Mouse (Mus musculus) kidney, postnatal 10 days (tissue): ENCODE measurements around the gene Adcy6.

ENCODE experiments used
- DNase-seq: peaks from one replicate; pipeline ENCODE4 v3.0.0; 2021; ENCODE audit warnings: mixed read lengths

Adcy6 gene

GRCm38 (mm10) chr15:98626487-98627212 is 16.8 kb upstream of the Adcy6 start:
- DNase-seq, result no peak

- no peak for DNase-seq
Measured at GRCm38 (mm10) chr15:98626078-98626477, 16.2 kb upstream of the Adcy6 start.

- no peak for DNase-seq
Measured at GRCm38 (mm10) chr15:98623361-98623821, 13.5 kb upstream of the Adcy6 start.

- no peak for DNase-seq
Measured at GRCm38 (mm10) chr15:98622721-98623120, 12.8 kb upstream of the Adcy6 start.

- no peak for DNase-seq
Measured at GRCm38 (mm10) chr15:98622199-98622598, 12.3 kb upstream of the Adcy6 start.

- peak; percentile 85 for DNase-seq
Measured at GRCm38 (mm10) chr15:98617176-98617537, 7.3 kb upstream of the Adcy6 start.

- peak; percentile 37 for DNase-seq
Measured at GRCm38 (mm10) chr15:98616362-98617175, 6.7 kb upstream of the Adcy6 start.

- DNase-seq, result no peak
Measured at GRCm38 (mm10) chr15:98615751-98616150, 5.9 kb upstream of the Adcy6 start.

GRCm38 (mm10) chr15:98614971-98615370 is 5.1 kb upstream of the Adcy6 start:
- peak; percentile 53 for DNase-seq

- peak; percentile 79 for DNase-seq
Measured at GRCm38 (mm10) chr15:98614551-98614950, 4.7 kb upstream of the Adcy6 start.

- DNase-seq, result no peak
Measured at GRCm38 (mm10) chr15:98612229-98612628, 2.4 kb upstream of the Adcy6 start.

GRCm38 (mm10) chr15:98610131-98610633 is 306 bp upstream of the Adcy6 start:
- no peak for DNase-seq

GRCm38 (mm10) chr15:98608784-98609250 is 1.1 kb downstream of the Adcy6 start:
- DNase-seq, result peak; percentile 55

- DNase-seq, result peak; percentile 51
Measured at GRCm38 (mm10) chr15:98608058-98608783, 1.7 kb downstream of the Adcy6 start.

- DNase-seq, result peak; percentile 90
Measured at GRCm38 (mm10) chr15:98607557-98607956, 2.3 kb downstream of the Adcy6 start.

GRCm38 (mm10) chr15:98606739-98607138 is 3.1 kb downstream of the Adcy6 start:
- no peak for DNase-seq

GRCm38 (mm10) chr15:98606051-98606536 is 3.8 kb downstream of the Adcy6 start:
- DNase-seq, result no peak

GRCm38 (mm10) chr15:98604041-98604575 is 5.8 kb downstream of the Adcy6 start:
- no peak for DNase-seq

GRCm38 (mm10) chr15:98602921-98603458 is 6.9 kb downstream of the Adcy6 start:
- DNase-seq, result peak; percentile 64

GRCm38 (mm10) chr15:98602191-98602881 is 7.5 kb downstream of the Adcy6 start:
- peak; percentile 62 for DNase-seq

- DNase-seq, result no peak
Measured at GRCm38 (mm10) chr15:98601832-98602190, 8.1 kb downstream of the Adcy6 start.
